Mouse (Mus musculus) liver, postnatal 0 days (tissue): ENCODE results near the gene Chsy1.

Experiments
- CTCF ChIP-seq: sonication (generic); IDR thresholded peaks from 2 replicates; pipeline ENCODE4 v1.5.1; 2016; ENCODE audit warnings: antibody characterized with exemption, low read depth
- EP300 ChIP-seq: IDR thresholded peaks from 2 replicates; pipeline ENCODE4 v1.6.1; 2016; ENCODE audit warnings: antibody characterized with exemption, low read depth, mild to moderate bottlenecking

DNA sequence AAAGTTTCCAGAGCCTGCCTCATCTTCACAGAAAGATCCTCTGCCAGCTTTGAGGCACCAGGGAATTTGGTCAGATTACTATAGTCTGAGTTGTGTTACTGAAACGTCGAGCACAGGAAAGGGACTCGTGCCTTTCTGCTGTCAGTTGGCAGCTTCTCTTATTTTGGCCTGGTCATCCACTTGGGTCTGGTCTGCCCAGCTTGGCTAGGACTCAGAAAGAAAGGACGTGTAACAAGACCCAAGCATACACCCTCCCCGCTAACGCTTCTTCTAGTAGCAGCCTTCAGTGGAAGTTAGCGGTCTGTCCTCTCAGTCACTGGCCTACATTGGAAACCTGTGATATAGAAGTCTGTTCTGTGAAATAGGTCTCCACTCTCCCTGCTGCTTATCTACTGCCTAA lies 24.8 kb upstream of the Chsy1 start:
- TF ChIP-seq CTCF: no peak
- TF ChIP-seq EP300: no peak
